In genomic region chr3:125306675-125307074, GRCm38 (mm10) we compare ENCODE assay signal across 23 mouse cellular contexts.
DNase-seq lines count a peak whose midpoint lies in the region; ATAC-seq lines count a peak whose summit lies in the region.
"Had no signal": no experiment of that assay in that cellular context is flagged by ENCODE, and none has a peak within 500 bp of the region (broad histone marks: within the 10 kb centered on the region; RNA-seq: fewer than 3 reads in every experiment).

No protein-coding gene starts in this region.

- no peak overlapping the region for H3K4me3 ChIP-seq in liver, embryonic 12.5 days
- H3K4me3 ChIP-seq in liver, embryonic 15.5 days (replicated peaks), result no peak overlapping the region
- H3K4me3 ChIP-seq: forebrain, embryonic 12.5 days; forebrain, embryonic 15.5 days; hindbrain, embryonic 12.5 days; hindbrain, embryonic 15.5 days had no signal

- ATAC-seq in erythroblast, adult 5-6 weeks (replicated peaks; ENCODE audit: low FRiP score, poor library complexity, severe bottlenecking), result peak; percentile 39; the same call in 1 of the 2 replicates
- ATAC-seq in liver, embryonic 12.5 days, result peak; percentile 94
- ATAC-seq in liver, embryonic 15.5 days (ENCODE audit: insufficient read depth), result peak; percentile 84
- ATAC-seq: forebrain, embryonic 15.5 days; Patski had no signal

- H3K4me1 ChIP-seq in liver, embryonic 12.5 days, result peaks cover 6% of the 10 kb centered on the region
- H3K4me1 ChIP-seq in liver, embryonic 15.5 days (replicated peaks), result peaks cover 6% of the 10 kb centered on the region
- H3K4me1 ChIP-seq: forebrain, embryonic 12.5 days; forebrain, embryonic 15.5 days; hindbrain, embryonic 12.5 days; hindbrain, embryonic 15.5 days had no signal

- no peaks in the 10 kb centered on the region for H3K36me3 ChIP-seq in liver, embryonic 12.5 days
- H3K36me3 ChIP-seq in liver, embryonic 15.5 days (replicated peaks), result no peaks in the 10 kb centered on the region
- H3K36me3 ChIP-seq: forebrain, embryonic 12.5 days; forebrain, embryonic 15.5 days; G1E; hindbrain, embryonic 12.5 days; hindbrain, embryonic 15.5 days had no signal

- no peak overlapping the region for H3K27ac ChIP-seq in liver, embryonic 12.5 days
- H3K27ac ChIP-seq in liver, embryonic 15.5 days (replicated peaks), result no peak overlapping the region
- H3K27ac ChIP-seq: forebrain, embryonic 12.5 days; forebrain, embryonic 15.5 days; hindbrain, embryonic 12.5 days; hindbrain, embryonic 15.5 days had no signal

- no peaks in the 10 kb centered on the region for H3K27me3 ChIP-seq in liver, embryonic 12.5 days (replicated peaks)
- H3K27me3 ChIP-seq in liver, embryonic 15.5 days, result no peaks in the 10 kb centered on the region
- H3K27me3 ChIP-seq: CH12.LX; forebrain, embryonic 12.5 days; forebrain, embryonic 15.5 days; hindbrain, embryonic 12.5 days; hindbrain, embryonic 15.5 days had no signal

- no peaks in the 10 kb centered on the region for H3K9me3 ChIP-seq in liver, embryonic 12.5 days (replicated peaks)
- H3K9me3 ChIP-seq in liver, embryonic 15.5 days (replicated peaks), result no peaks in the 10 kb centered on the region
- H3K9me3 ChIP-seq: forebrain, embryonic 12.5 days; forebrain, embryonic 15.5 days; G1E; hindbrain, embryonic 12.5 days; hindbrain, embryonic 15.5 days had no signal

- no peak overlapping the region for H3K4me2 ChIP-seq in liver, embryonic 12.5 days
- H3K4me2 ChIP-seq in liver, embryonic 15.5 days, result no peak overlapping the region
- H3K4me2 ChIP-seq: forebrain, embryonic 12.5 days; forebrain, embryonic 15.5 days; heart, embryonic 11.5 days; hindbrain, embryonic 12.5 days; hindbrain, embryonic 15.5 days had no signal

- WGBS in liver, embryonic 12.5 days (ENCODE audit: insufficient replicate concordance), result 26% methylated on average over 1 of the region's 1 CpGs
- 28% methylated on average over 1 of the region's 1 CpGs for WGBS in liver, embryonic 15.5 days (ENCODE audit: insufficient replicate concordance)

- DNase-seq in c-Kit-positive CD71-positive TER-119-negative erythroid progenitor cells, embryonic 14.5 days (ENCODE audit: low read depth), result peak; percentile 5
- DNase-seq in urinary bladder, adult 2 months (ENCODE audit: low spot score), result no peak
- DNase-seq in gastrocnemius, postnatal 25 days, result no peak
- DNase-seq in urinary bladder, postnatal 25 days (ENCODE audit: low spot score), result no peak
- no peak for DNase-seq in lung, postnatal 25 days (ENCODE audit: low spot score)
- DNase-seq: adrenal gland, postnatal 10 days; adrenal gland, postnatal 36 days; B cell, adult 2 months; cerebellum, adult 11-12 months; cerebellum, adult 9-10 months; cerebellum, postnatal 14 days; gastrocnemius, postnatal 36 days had no signal

- no peak overlapping the region for H3K9ac ChIP-seq in liver, embryonic 12.5 days
- H3K9ac ChIP-seq in liver, embryonic 15.5 days, result no peak overlapping the region
- H3K9ac ChIP-seq: forebrain, embryonic 12.5 days; forebrain, embryonic 15.5 days; hindbrain, embryonic 12.5 days; hindbrain, embryonic 15.5 days had no signal

Comparison
In these comparisons a context has a peak if more than half of its experiments do, and no peak if none do; other contexts are left out.
1. ATAC-seq: peak in every context shown above with its lines; median percentile 94 in liver, embryonic 12.5 days; 84 in liver, embryonic 15.5 days; 39 in erythroblast, adult 5-6 weeks.